ENCODE assay signal across 20 mouse cellular contexts in the genomic region with DNA sequence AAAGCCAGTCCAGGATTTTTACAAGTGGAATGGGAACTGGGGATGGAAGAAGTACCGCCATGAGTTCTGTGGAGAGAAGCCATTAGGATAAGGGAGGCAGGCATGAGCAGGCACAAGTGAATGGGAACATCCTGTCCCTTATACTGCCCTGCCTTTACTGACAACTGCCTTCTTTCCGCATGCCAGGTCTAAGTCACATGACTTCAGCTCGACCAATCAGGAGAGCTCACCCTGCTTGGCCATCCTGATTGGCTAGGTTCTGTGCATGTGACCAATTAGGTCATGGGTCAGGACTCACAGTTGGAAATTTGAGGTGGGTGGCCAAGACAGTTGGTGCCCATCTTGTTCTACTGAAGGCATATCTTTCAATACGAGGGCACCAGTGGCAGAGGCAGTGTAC. TPM values are rescaled to one million over a fixed set of nuclear protein-coding genes. Genes with fewer than 3 reads are reported as not detected.
DNase-seq lines count a peak whose midpoint lies in the region; ATAC-seq and TF ChIP-seq lines count a peak whose summit lies in the region.
"Had no signal": no experiment of that assay in that cellular context is flagged by ENCODE, and none has a peak within 500 bp of the region (broad histone marks: within the 10 kb centered on the region; RNA-seq: fewer than 3 reads in every experiment).

No protein-coding gene starts in this region.

- H3K27ac ChIP-seq in liver, embryonic 11.5 days (ENCODE audit: low read depth, low read length): no peak overlapping the region
- H3K27ac ChIP-seq in midbrain, embryonic 14.5 days (replicated peaks; ENCODE audit: low read depth, low read length): no peak overlapping the region
- H3K27ac ChIP-seq: embryonic facial prominence, embryonic 12.5 days; forebrain, embryonic 15.5 days; heart, embryonic 10.5 days; heart, embryonic 15.5 days; hindbrain, embryonic 13.5 days; hindbrain, postnatal 0 days had no signal

- H3K27me3 ChIP-seq in liver, embryonic 11.5 days (replicated peaks; ENCODE audit: control insufficient read depth, insufficient read depth, low read length): no peaks in the 10 kb centered on the region
- no peaks in the 10 kb centered on the region for H3K27me3 ChIP-seq in C2C12 (ENCODE audit: control insufficient read depth, insufficient read depth, insufficient read length)
- H3K27me3 ChIP-seq in midbrain, embryonic 14.5 days (ENCODE audit: control insufficient read depth, insufficient read depth, low read length): no peaks in the 10 kb centered on the region
- H3K27me3 ChIP-seq: embryonic facial prominence, embryonic 12.5 days; forebrain, embryonic 15.5 days; heart, embryonic 15.5 days; hindbrain, embryonic 13.5 days had no signal

- no peak overlapping the region for H3ac ChIP-seq in C2C12 (ENCODE audit: control insufficient read depth, insufficient read length, low read depth)

- H3K36me3 ChIP-seq in liver, embryonic 11.5 days (ENCODE audit: control insufficient read depth, insufficient read depth, low read length): no peaks in the 10 kb centered on the region
- H3K36me3 ChIP-seq in C2C12 (ENCODE audit: control insufficient read depth, insufficient read depth): no peaks in the 10 kb centered on the region
- no peaks in the 10 kb centered on the region for H3K36me3 ChIP-seq in midbrain, embryonic 14.5 days (ENCODE audit: control insufficient read depth, insufficient read depth, low read length)
- H3K36me3 ChIP-seq: embryonic facial prominence, embryonic 12.5 days; forebrain, embryonic 15.5 days; heart, embryonic 10.5 days; heart, embryonic 15.5 days; hindbrain, embryonic 13.5 days had no signal

- 83% methylated on average over 4 of the region's 4 CpGs for WGBS in liver, embryonic 11.5 days
- 91% methylated on average over 4 of the region's 4 CpGs for WGBS in midbrain, embryonic 14.5 days

- DNase-seq in liver, embryonic 11.5 days (ENCODE audit: low spot score): peak; percentile 17
- DNase-seq in liver: no peak
- peak; percentile 29 for DNase-seq in ES-CJ7 (ENCODE audit: low read depth, low spot score)
- peak; percentile 48 for DNase-seq in testis, postnatal 14 days (ENCODE audit: low spot score)
- no peak for DNase-seq in midbrain, embryonic 14.5 days
- DNase-seq: adrenal gland, adult 8-10 months; adrenal gland, postnatal 36 days; cerebellum, adult 2 months; cerebellum, postnatal 14 days; gastrocnemius, postnatal 36 days; heart, adult 18-20 months; heart, postnatal 14 days had no signal

- H3K9ac ChIP-seq in liver, embryonic 11.5 days (ENCODE audit: low read depth, low read length): no peak overlapping the region
- no peak overlapping the region for H3K9ac ChIP-seq in midbrain, embryonic 14.5 days (replicated peaks; ENCODE audit: low read length)
- H3K9ac ChIP-seq: embryonic facial prominence, embryonic 12.5 days; forebrain, embryonic 15.5 days; heart, embryonic 15.5 days; hindbrain, embryonic 13.5 days had no signal

- no peak for TF ChIP-seq CTCF in C2C12 (IDR thresholded peaks at IDR 0.05; ENCODE audit: control insufficient read depth, insufficient read depth, insufficient read length)

- no peaks in the 10 kb centered on the region for H3K79me3 ChIP-seq in C2C12 (ENCODE audit: low read depth)

- no peak for ATAC-seq in liver, embryonic 11.5 days (replicated peaks; ENCODE audit: low FRiP score)
- ATAC-seq in midbrain, embryonic 14.5 days (ENCODE audit: low FRiP score, low TSS enrichment): no peak
- ATAC-seq: forebrain, embryonic 15.5 days; hindbrain, postnatal 0 days had no signal

- no peak overlapping the region for H3K4me3 ChIP-seq in liver, embryonic 11.5 days (ENCODE audit: low read depth, low read length)
- H3K4me3 ChIP-seq in C2C12 (ENCODE audit: insufficient read depth, poor library complexity, severe bottlenecking): no peak overlapping the region
- H3K4me3 ChIP-seq in midbrain, embryonic 14.5 days (replicated peaks; ENCODE audit: low read depth, low read length): no peak overlapping the region
- H3K4me3 ChIP-seq: embryonic facial prominence, embryonic 12.5 days; forebrain, embryonic 15.5 days; heart, embryonic 10.5 days; heart, embryonic 15.5 days; hindbrain, embryonic 13.5 days had no signal

- H3K4me1 ChIP-seq in liver, embryonic 11.5 days (replicated peaks; ENCODE audit: control insufficient read depth, insufficient read depth, low read length): no peaks in the 10 kb centered on the region
- no peaks in the 10 kb centered on the region for H3K4me1 ChIP-seq in midbrain, embryonic 14.5 days (ENCODE audit: control insufficient read depth, insufficient read depth, low read length)
- H3K4me1 ChIP-seq: embryonic facial prominence, embryonic 12.5 days; forebrain, embryonic 15.5 days; heart, embryonic 10.5 days; heart, embryonic 15.5 days; hindbrain, embryonic 13.5 days had no signal

- H3K4me2 ChIP-seq in liver, embryonic 11.5 days: no peak overlapping the region
- no peak overlapping the region for H3K4me2 ChIP-seq in midbrain, embryonic 14.5 days (ENCODE audit: low read length)
- H3K4me2 ChIP-seq: embryonic facial prominence, embryonic 12.5 days; forebrain, embryonic 15.5 days; heart, embryonic 15.5 days; hindbrain, embryonic 13.5 days had no signal

- H3K9me3 ChIP-seq in liver, embryonic 11.5 days (ENCODE audit: control insufficient read depth, low read length): no peaks in the 10 kb centered on the region
- 0 out of 2 replicates have a peak, but pooled peaks cover 6% of the 10 kb centered on the region for H3K9me3 ChIP-seq in midbrain, embryonic 14.5 days (ENCODE audit: control insufficient read depth, low read length)
- H3K9me3 ChIP-seq: heart, embryonic 15.5 days had no signal

- H3K79me2 ChIP-seq in C2C12 (ENCODE audit: control insufficient read depth, insufficient read depth): no peaks in the 10 kb centered on the region

TF ChIP-seq in C2C12, 6 proteins besides CTCF, POLR2A, EP300 and RAD21:
- peak; percentile 5 for TF ChIP-seq USF1 (IDR thresholded peaks at IDR 0.05; ENCODE audit: low read depth)
- no peak for TF ChIP-seq CEBPB (IDR thresholded peaks at IDR 0.05; ENCODE audit: low read depth)

RNA-seq across cellular contexts. Expression of a gene that starts 15.6 kb away (rescaled TPM):
- 0.14 TPM in 1 of 2 replicates, not detected in the other for polyA plus RNA-seq in liver, embryonic 11.5 days (2014; fragmentation: Nextera tagmentation; extraction: Ambion mirVana)
- polyA plus RNA-seq in C2C12 (2012; fragmentation: generic; extraction: Trizol): not detected
- polyA plus RNA-seq in midbrain, embryonic 14.5 days (2014; fragmentation: Nextera tagmentation; extraction: Ambion mirVana): not detected in 2 replicates
- polyA plus RNA-seq: cerebellum, adult 2 months; embryonic facial prominence, embryonic 12.5 days; forebrain, embryonic 11.5 days; forebrain, embryonic 15.5 days; heart, embryonic 15.5 days; hindbrain, embryonic 13.5 days; hindbrain, postnatal 0 days had no signal

Comparison
In these comparisons a context has a peak if more than half of its experiments do, and no peak if none do; other contexts are left out.
1. DNase-seq: peak in liver, embryonic 11.5 days (single experiment), ES-CJ7 (single experiment) and testis, postnatal 14 days (single experiment); none in liver (single experiment) and midbrain, embryonic 14.5 days (single experiment).